Mouse (Mus musculus) embryonic fibroblast, embryonic 13.5 days (primary cell): ENCODE data around the gene Mpl. TPM values are rescaled to one million over a fixed set of nuclear protein-coding genes. Genes with fewer than 3 reads are reported as not detected.

Experiments used
- H3K27ac ChIP-seq: 2 replicates; pipeline ENCODE4 v1.5.1; 2012; ENCODE audit warnings: low read length, control low read depth, inconsistent platforms; ENCODE audit not compliant: insufficient read depth
- H3K4me1 ChIP-seq: 2 replicates; pipeline ENCODE4 v1.6.1; 2011; ENCODE audit warnings: low read length; ENCODE audit not compliant: control insufficient read depth, insufficient read depth
- H3K4me3 ChIP-seq: 2 replicates; pipeline ENCODE4 v1.5.1; 2011; ENCODE audit warnings: mild to moderate bottlenecking, control low read depth, low read length; ENCODE audit not compliant: insufficient read depth
- CTCF ChIP-seq: IDR thresholded peaks from 2 replicates; pipeline ENCODE4 v1.5.1; 2011; ENCODE audit warnings: mild to moderate bottlenecking, control low read depth, low read length, moderate library complexity, borderline replicate concordance; ENCODE audit not compliant: insufficient read depth
- POLR2A ChIP-seq: IDR thresholded peaks from 2 replicates; pipeline ENCODE4 v1.6.1; 2011; ENCODE audit warnings: low read depth, mild to moderate bottlenecking, control low read depth, low read length, moderate library complexity
- polyA plus RNA-seq: library from polyadenylated mRNA; stranded (reverse); fragments of >200 nt; gene quantifications from 2 replicates; pipeline ENCODE4 v1.2.4, GENCODE M21; 2011; ENCODE audit warnings: low read depth; ENCODE audit not compliant: missing spikeins, insufficient read length

Mpl gene
- polyA plus RNA-seq: not detected in 2 replicates

GRCm38 (mm10) chr4:118457345-118457975 lies at the start of gene Mpl:
TSS of gene Mpl (minus strand) at chr4:118457513.
- H3K4me3 ChIP-seq: no peak within 1 kb of the TSS
- no peaks in the 10 kb centered on the region for H3K4me1 ChIP-seq
- H3K27ac ChIP-seq: no peak within 1 kb of the TSS
- no peak for TF ChIP-seq CTCF
- TF ChIP-seq POLR2A: no peak

- no peak overlapping the region for H3K27ac ChIP-seq
- no peak overlapping the region for H3K4me3 ChIP-seq
- no peaks in the 10 kb centered on the region for H3K4me1 ChIP-seq
- TF ChIP-seq CTCF: no peak
- no peak for TF ChIP-seq POLR2A
Observed at GRCm38 (mm10) chr4:118505551-118505950, 48.2 kb upstream of the Mpl start.

DNA sequence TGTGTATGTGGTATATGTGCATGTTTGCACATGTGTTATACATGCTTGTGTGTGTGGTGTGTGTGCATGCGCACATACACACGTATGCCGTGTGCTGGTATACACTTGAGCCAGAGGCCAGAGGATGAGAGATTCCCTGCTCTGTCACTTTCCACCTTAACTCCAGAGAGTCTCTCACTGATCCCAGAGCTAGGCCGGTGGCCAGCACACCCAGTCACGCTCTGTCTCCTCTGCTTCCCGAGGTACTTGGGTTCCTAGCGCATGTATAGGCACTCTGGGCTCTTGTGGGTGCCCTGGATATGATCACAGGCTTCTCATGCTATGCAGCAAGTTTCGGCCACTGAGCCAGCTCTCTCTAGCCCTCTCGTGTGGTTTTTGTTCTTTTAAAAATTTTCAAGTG lies 43.5 kb upstream of the Mpl start:
- Histone ChIP-seq H3K4me3 (no peak overlapping the region), H3K27ac (no peak overlapping the region), H3K4me1 (no peaks in the 10 kb centered on the region)
- TF ChIP-seq POLR2A (no peak), CTCF (no peak)

DNA sequence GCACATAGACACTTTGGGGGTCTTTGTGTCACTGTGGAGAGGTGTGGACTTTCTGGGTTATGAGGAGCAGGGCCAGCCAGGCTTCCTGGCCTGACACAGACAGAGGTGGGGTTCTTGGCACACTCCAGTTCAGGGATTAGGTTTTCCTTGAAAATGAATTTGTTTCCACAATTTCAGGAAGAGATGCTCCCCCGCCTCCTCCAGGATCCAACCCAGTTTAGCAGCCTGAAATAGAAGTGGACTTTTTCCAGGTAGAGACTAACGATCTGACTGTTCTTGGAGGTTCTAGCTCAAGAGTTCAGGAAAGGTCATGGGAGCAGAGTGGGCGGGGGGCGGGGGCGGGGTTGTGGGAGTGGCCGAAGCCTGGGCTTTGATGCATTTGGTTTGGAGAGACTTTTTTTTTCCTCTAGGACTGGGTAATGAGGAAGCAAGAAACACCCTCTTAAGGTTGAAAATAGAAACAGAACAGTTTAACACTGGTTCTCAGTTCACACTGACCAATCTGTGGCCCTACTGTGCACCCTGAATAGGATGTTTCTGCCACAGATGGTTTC lies 42.9 kb upstream of the Mpl start:
- H3K27ac ChIP-seq: no peak overlapping the region
- H3K4me3 ChIP-seq: no peak overlapping the region
- H3K4me1 ChIP-seq: no peaks in the 10 kb centered on the region
- no peak for TF ChIP-seq POLR2A
- no peak for TF ChIP-seq CTCF

GRCm38 (mm10) chr4:118490461-118490860 lies 33.1 kb upstream of the Mpl start:
- Histone ChIP-seq H3K4me1 (no peaks in the 10 kb centered on the region), H3K4me3 (no peak overlapping the region), H3K27ac (no peak overlapping the region)
- no peak for TF ChIP-seq POLR2A

DNA sequence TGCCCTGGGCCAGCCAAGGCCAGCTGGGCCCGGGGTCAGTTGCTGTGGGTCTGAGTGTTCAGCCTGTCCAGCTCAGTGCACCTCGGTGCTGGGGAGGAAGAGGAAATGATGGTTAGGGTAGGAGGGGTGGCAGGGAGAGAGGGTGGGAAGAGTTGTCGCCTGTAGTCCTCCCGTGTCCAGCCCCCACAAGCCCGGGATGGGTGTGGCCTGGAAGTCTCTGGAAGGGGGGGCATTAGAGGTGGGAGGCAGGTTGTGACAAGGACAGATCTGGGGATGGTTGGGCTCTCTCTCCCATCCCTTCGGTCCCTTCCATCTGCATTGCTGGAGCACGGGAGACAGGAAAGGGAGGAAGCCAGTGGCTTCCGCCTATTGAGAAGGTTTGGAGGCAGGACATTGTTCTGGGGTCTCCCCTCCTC lies 32.4 kb upstream of the Mpl start, which contains the start of gene Tie1:
Gene Tie1 (minus strand): TSS at position 345 of the 416 bp plus-strand sequence.
- Histone ChIP-seq H3K4me3 (no peak within 1 kb of the TSS), H3K4me1 (no peaks in the 10 kb centered on the region), H3K27ac (no peak within 1 kb of the TSS)
- TF ChIP-seq POLR2A: no peak
- no peak for TF ChIP-seq CTCF

- no peaks in the 10 kb centered on the region for H3K4me1 ChIP-seq
- no peak overlapping the region for H3K27ac ChIP-seq
- no peak for TF ChIP-seq CTCF
- no peak for TF ChIP-seq POLR2A
- no peak overlapping the region for H3K4me3 ChIP-seq
Observed at GRCm38 (mm10) chr4:118476773-118477530, 19.6 kb upstream of the Mpl start.

DNA sequence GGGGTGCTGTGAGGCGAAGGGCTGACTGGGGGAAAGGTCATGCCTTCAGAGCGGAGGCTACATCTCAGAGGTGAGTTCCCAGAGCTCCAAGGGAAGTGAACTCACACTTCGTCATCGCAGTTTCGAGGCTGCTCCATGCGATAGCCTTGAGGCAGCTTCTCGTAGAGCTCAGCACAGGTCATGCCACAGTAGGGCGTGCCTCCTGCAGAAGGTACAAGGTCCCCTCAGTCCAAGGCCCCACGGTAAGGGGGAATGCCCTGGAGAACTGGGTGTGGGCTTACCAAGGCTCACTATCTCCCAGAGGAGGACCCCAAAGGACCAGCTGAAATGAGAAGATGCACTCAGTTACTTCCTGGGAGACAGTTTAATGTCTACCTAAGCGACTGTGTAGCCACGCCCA lies 15.4 kb upstream of the Mpl start:
- Histone ChIP-seq H3K4me1 (no peaks in the 10 kb centered on the region), H3K27ac (no peak overlapping the region), H3K4me3 (no peak overlapping the region)
- TF ChIP-seq CTCF (no peak), POLR2A (no peak)

- Histone ChIP-seq H3K4me3 (no peak overlapping the region), H3K27ac (no peak overlapping the region)
- no peak for TF ChIP-seq POLR2A
- TF ChIP-seq CTCF: no peak
Observed at GRCm38 (mm10) chr4:118471281-118471680, 14.0 kb upstream of the Mpl start.

GRCm38 (mm10) chr4:118465697-118466163 lies 8.4 kb upstream of the Mpl start:
- TF ChIP-seq CTCF (no peak), POLR2A (no peak)
- Histone ChIP-seq H3K4me1 (0 out of 2 replicates have a peak, but pooled peaks cover 2% of the 10 kb centered on the region), H3K4me3 (no peak overlapping the region), H3K27ac (peak overlapping the region; percentile 0; the same call in 1 of the 2 replicates)

More at GRCm38 (mm10) chr4:118471281-118471680, 14.0 kb upstream of the Mpl start:
- H3K4me1 ChIP-seq: no peaks in the 10 kb centered on the region
